Mouse (Mus musculus): Measurements from ENCODE around the gene Hmces.

- no peak for TF ChIP-seq GATA1 (IDR thresholded peaks at IDR 0.05; ENCODE audit: borderline replicate concordance, low read length)
- no peak for TF ChIP-seq FLI1 (IDR thresholded peaks at IDR 0.05; ENCODE audit: low read length)
Measured at GRCm38 (mm10) chr6:87876068-87876643, 37.6 kb upstream of the Hmces start.
